Mouse (Mus musculus): ENCODE measurements at regions not wholly inside any gene's neighbourhood (a gene's known extent, or its start where the extent isn't known, plus 50 kb on each side); places are given as distances from the start of the nearest gene placed in this dataset.

GRCm38 (mm10) chr3:54457416-54457815 lies 96.5 kb downstream of the Postn start:
- TF ChIP-seq CTCF (conservative IDR thresholded peaks at IDR 0.05; ENCODE audit: insufficient read depth, insufficient read length, low read depth, low read length) (no peak), POLR2A (IDR thresholded peaks at IDR 0.05; ENCODE audit: low read depth, low read length) (no peak)
